Mouse (Mus musculus): ENCODE results near the gene Fuca1. TPM values are rescaled to one million over a fixed set of nuclear protein-coding genes. Genes with fewer than 3 reads are reported as not detected.

Gene Fuca1
- 46.9 and 63.5 TPM in 2 replicates for polyA plus RNA-seq (2015; fragmentation: Nextera tagmentation; extraction: Ambion mirVana)

GRCm38 (mm10) chr4:135920304-135921241 lies at the start of gene Fuca1:
Fuca1 (plus strand) TSS chr4:135920735.

GRCm38 (mm10) chr4:135873526-135874202 lies 46.9 kb upstream of the Fuca1 start, which contains the start of gene Pnrc2:
Pnrc2 (minus strand) TSS chr4:135873850.

GRCm38 (mm10) chr4:135895071-135895571 lies 25.4 kb upstream of the Fuca1 start, which contains the start of gene Cnr2:
Cnr2 (plus strand) TSS chr4:135895394.

GRCm38 (mm10) chr4:135946278-135946658 lies 25.7 kb downstream of the Fuca1 start, which contains the start of gene Hmgcl:
Hmgcl (plus strand) TSS chr4:135946448.

GRCm38 (mm10) chr4:135963457-135964193 lies 43.1 kb downstream of the Fuca1 start, which contains the start of gene Gale:
Gale (plus strand) TSS chr4:135963727.

GRCm38 (mm10) chr4:135972556-135972906 lies 52.0 kb downstream of the Fuca1 start, which contains the start of gene Lypla2:
Lypla2 (minus strand) TSS chr4:135972626.

GRCm38 (mm10) chr4:135986943-135987710 lies 66.6 kb downstream of the Fuca1 start, which contains the start of gene Pithd1:
Pithd1 (minus strand) TSS chr4:135987264.

Other genes starting within 250 kb of the Fuca1 start
- 1.6 and 1.7 TPM in 2 replicates for gene Ifnlr1, start 234.4 kb upstream of the Fuca1 start, polyA plus RNA-seq (2015; fragmentation: Nextera tagmentation; extraction: Ambion mirVana)
- 0.37 and 0.52 TPM in 2 replicates for gene Il22ra1, start 192.6 kb upstream of the Fuca1 start, polyA plus RNA-seq (2015; fragmentation: Nextera tagmentation; extraction: Ambion mirVana)
- gene Myom3, start 161.0 kb upstream of the Fuca1 start, polyA plus RNA-seq (2015; fragmentation: Nextera tagmentation; extraction: Ambion mirVana) = 0.11 and 0.12 TPM in 2 replicates
- 85.6 and 105 TPM in 2 replicates for gene Srsf10, start 65.0 kb upstream of the Fuca1 start, polyA plus RNA-seq (2015; fragmentation: Nextera tagmentation; extraction: Ambion mirVana)
- gene Pnrc2, start 46.9 kb upstream of the Fuca1 start, polyA plus RNA-seq (2015; fragmentation: Nextera tagmentation; extraction: Ambion mirVana) = 66.4 and 75.1 TPM in 2 replicates
- gene Cnr2, start 25.3 kb upstream of the Fuca1 start, polyA plus RNA-seq (2015; fragmentation: Nextera tagmentation; extraction: Ambion mirVana) = 0.14 and 0.44 TPM in 2 replicates
- 50.6 and 58.5 TPM in 2 replicates for gene Hmgcl, start 25.7 kb downstream of the Fuca1 start, polyA plus RNA-seq (2015; fragmentation: Nextera tagmentation; extraction: Ambion mirVana)
- 25.0 and 36.9 TPM in 2 replicates for gene Gale, start 43.0 kb downstream of the Fuca1 start, polyA plus RNA-seq (2015; fragmentation: Nextera tagmentation; extraction: Ambion mirVana)
- gene Lypla2, start 51.9 kb downstream of the Fuca1 start, polyA plus RNA-seq (2015; fragmentation: Nextera tagmentation; extraction: Ambion mirVana) = 59.6 and 61.4 TPM in 2 replicates
- 31.2 and 35.1 TPM in 2 replicates for gene Pithd1, start 66.5 kb downstream of the Fuca1 start, polyA plus RNA-seq (2015; fragmentation: Nextera tagmentation; extraction: Ambion mirVana)
- gene Eloa, start 101.0 kb downstream of the Fuca1 start, polyA plus RNA-seq (2015; fragmentation: Nextera tagmentation; extraction: Ambion mirVana) = 21.9 and 23.1 TPM in 2 replicates
- gene Rpl11, start 132.7 kb downstream of the Fuca1 start, polyA plus RNA-seq (2015; fragmentation: Nextera tagmentation; extraction: Ambion mirVana) = 334 and 353 TPM in 2 replicates
- 231 and 234 TPM in 2 replicates for gene Id3, start 222.8 kb downstream of the Fuca1 start, polyA plus RNA-seq (2015; fragmentation: Nextera tagmentation; extraction: Ambion mirVana)

Data from urinary bladder, postnatal 0 days (tissue).